ENCODE assay signal across 24 mouse cellular contexts in genomic region chr12:16016621-16017020, GRCm38 (mm10).
"Had no signal": no experiment of that assay in that cellular context is flagged by ENCODE, and none has a peak within 500 bp of the region (broad histone marks: within the 10 kb centered on the region; RNA-seq: fewer than 3 reads in every experiment).

No protein-coding gene starts in this region.

- ATAC-seq: liver, embryonic 12.5 days; midbrain, embryonic 13.5 days; midbrain, embryonic 16.5 days had no signal

- H3K27ac ChIP-seq: kidney, embryonic 15.5 days; left cerebral cortex, adult 2 months; limb, embryonic 12.5 days; limb, embryonic 15.5 days; liver, embryonic 12.5 days; liver, embryonic 15.5 days; lung, embryonic 15.5 days; midbrain, embryonic 10.5 days; midbrain, embryonic 13.5 days; neural tube, embryonic 12.5 days; neural tube, embryonic 15.5 days had no signal

- H3K27me3 ChIP-seq: kidney, embryonic 15.5 days; limb, embryonic 12.5 days; limb, embryonic 15.5 days; liver, embryonic 12.5 days; liver, embryonic 15.5 days; lung, embryonic 15.5 days; midbrain, embryonic 13.5 days; neural tube, embryonic 12.5 days; neural tube, embryonic 15.5 days had no signal

- DNase-seq: kidney, postnatal 10 days; kidney, postnatal 36 days; layer of hippocampus, postnatal 36 days; lung, adult 18-20 months; lung, postnatal 10 days; lung, postnatal 36 days; retina, postnatal 1 day; right cerebral cortex, postnatal 25 days; thymus, adult 2 months; thymus, postnatal 14 days; thymus, postnatal 4 days had no signal

- H3K4me1 ChIP-seq: kidney, embryonic 15.5 days; lung, embryonic 15.5 days; midbrain, embryonic 10.5 days; midbrain, embryonic 13.5 days; neural tube, embryonic 12.5 days had no signal

- H3K9me3 ChIP-seq: kidney, embryonic 15.5 days; limb, embryonic 12.5 days; limb, embryonic 15.5 days; liver, embryonic 12.5 days; liver, embryonic 15.5 days; lung, embryonic 15.5 days; megakaryocyte, embryonic 14.5 days; midbrain, embryonic 10.5 days; midbrain, embryonic 13.5 days; neural tube, embryonic 12.5 days; neural tube, embryonic 15.5 days had no signal

- H3K4me2 ChIP-seq: kidney, embryonic 15.5 days; limb, embryonic 12.5 days; limb, embryonic 15.5 days; liver, embryonic 12.5 days; liver, embryonic 15.5 days; lung, embryonic 15.5 days; midbrain, embryonic 13.5 days; neural tube, embryonic 12.5 days; neural tube, embryonic 15.5 days had no signal

- H3K4me3 ChIP-seq: kidney, embryonic 15.5 days; left cerebral cortex, adult 2 months; limb, embryonic 12.5 days; limb, embryonic 15.5 days; liver, embryonic 12.5 days; liver, embryonic 15.5 days; lung, embryonic 15.5 days; megakaryocyte, embryonic 14.5 days; midbrain, embryonic 10.5 days; midbrain, embryonic 13.5 days; neural tube, embryonic 12.5 days; neural tube, embryonic 15.5 days had no signal

- H3K36me3 ChIP-seq: kidney, embryonic 15.5 days; limb, embryonic 12.5 days; limb, embryonic 15.5 days; liver, embryonic 12.5 days; liver, embryonic 15.5 days; lung, embryonic 15.5 days; midbrain, embryonic 10.5 days; midbrain, embryonic 13.5 days; neural tube, embryonic 12.5 days; neural tube, embryonic 15.5 days had no signal

- H3K9ac ChIP-seq: kidney, embryonic 15.5 days; limb, embryonic 12.5 days; limb, embryonic 15.5 days; liver, embryonic 12.5 days; liver, embryonic 15.5 days; lung, embryonic 15.5 days; midbrain, embryonic 13.5 days; neural tube, embryonic 12.5 days; neural tube, embryonic 15.5 days had no signal
